Mouse (Mus musculus) embryonic fibroblast, embryonic 13.5 days (primary cell): Measurements from ENCODE around the gene Wfdc5.

Experiments
- CTCF ChIP-seq: IDR thresholded peaks from 2 replicates; pipeline ENCODE4 v1.5.1; 2011; ENCODE audit warnings: mild to moderate bottlenecking, control low read depth, low read length, moderate library complexity, borderline replicate concordance; ENCODE audit not compliant: insufficient read depth
- POLR2A ChIP-seq: IDR thresholded peaks from 2 replicates; pipeline ENCODE4 v1.6.1; 2011; ENCODE audit warnings: low read depth, mild to moderate bottlenecking, control low read depth, low read length, moderate library complexity

DNA sequence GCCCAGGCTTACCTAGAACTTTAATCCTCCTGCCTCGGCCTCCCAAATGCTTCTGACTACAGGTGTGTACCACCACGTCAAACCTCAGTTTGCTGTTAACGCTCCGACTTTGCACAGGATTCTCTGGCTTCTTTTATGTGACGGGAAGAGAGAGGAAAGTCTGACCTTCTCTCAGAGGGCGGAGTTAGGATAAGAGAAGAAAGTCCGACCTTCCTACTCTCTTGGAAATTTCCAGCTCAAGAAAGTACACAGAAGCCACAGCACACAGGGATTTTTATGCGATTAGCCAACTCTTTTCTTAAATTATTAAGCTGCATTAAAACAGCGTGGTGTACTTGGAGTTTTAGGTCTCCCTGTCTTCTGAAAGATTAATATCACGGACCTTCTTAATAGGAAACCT lies 38.0 kb downstream of the Wfdc5 start:
- TF ChIP-seq CTCF (no peak), POLR2A (no peak)
